Mouse (Mus musculus) spleen, adult 2 months (tissue): Measurements from ENCODE around the gene C530008M17Rik.

Source experiments
- CTCF ChIP-seq: fragments of 200-500 bp; IDR thresholded peaks from 2 replicates; pipeline ENCODE4 v1.5.1; 2011; ENCODE audit warnings: mild to moderate bottlenecking, inconsistent platforms; ENCODE audit not compliant: insufficient read depth, insufficient read length, insufficient replicate concordance; ENCODE audit errors: extremely low read depth
- POLR2A ChIP-seq: fragments of 200-500 bp; IDR thresholded peaks from 2 replicates; pipeline ENCODE4 v1.6.1; 2011; ENCODE audit warnings: low read depth, low read length, inconsistent platforms

GRCm38 (mm10) chr5:76893084-76893483 is 236.8 kb downstream of the C530008M17Rik start:
- TF ChIP-seq CTCF = no peak
- TF ChIP-seq POLR2A = no peak
